Mouse (Mus musculus): ENCODE measurements around the gene Mccc2. TPM values are rescaled to one million over a fixed set of nuclear protein-coding genes. Genes with fewer than 3 reads are reported as not detected.
A peak's percentile ranks its signal among the peaks of the same experiment; 100 is the strongest.

Mccc2 gene
- polyA plus RNA-seq, 1 experiment from 2014 or later = 30.5 TPM

- WGBS = 81% methylated on average over 3 of the region's 3 CpGs
- H3K9me3 ChIP-seq (ENCODE audit: control insufficient read depth, low read length) = no peaks in the 10 kb centered on the region
Observed at GRCm38 (mm10) chr13:99998099-99998498, 17.3 kb downstream of the Mccc2 start.

DNA sequence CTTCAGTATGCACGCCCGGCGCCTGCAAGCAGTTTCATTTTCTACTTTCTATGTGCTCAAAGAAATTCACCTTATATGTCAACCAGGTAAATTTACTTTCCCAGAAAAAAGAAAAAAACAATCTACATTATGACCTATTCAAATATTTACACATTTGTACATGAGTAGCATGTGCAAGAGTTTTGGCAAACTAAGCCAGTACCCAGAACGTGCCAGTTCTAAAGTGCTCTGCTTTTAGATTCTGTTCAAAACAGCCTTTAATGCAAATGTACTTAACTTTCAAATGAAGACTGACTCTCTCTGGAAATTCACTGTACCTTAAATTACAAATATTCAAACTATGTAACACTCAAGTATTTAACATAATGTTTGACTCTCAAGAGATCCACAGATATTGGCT, 25.8 kb downstream of the Mccc2 start:
- Histone ChIP-seq H3K4me1 (replicated peaks; ENCODE audit: control insufficient read depth, insufficient read depth, low read length) (no peaks in the 10 kb centered on the region), H3K36me3 (ENCODE audit: control insufficient read depth, insufficient read depth) (0 out of 2 replicates have a peak, but pooled peaks cover 2% of the 10 kb centered on the region), H3K9ac (replicated peaks; ENCODE audit: low read depth, low read length) (no peak overlapping the region), H3K27ac (ENCODE audit: low read length) (no peak overlapping the region), H3K9me3 (ENCODE audit: control insufficient read depth, low read length) (no peaks in the 10 kb centered on the region), H3K4me3 (replicated peaks; ENCODE audit: low read length) (no peak overlapping the region), H3K27me3 (replicated peaks; ENCODE audit: control insufficient read depth, insufficient read depth, low read length) (no peaks in the 10 kb centered on the region), H3K4me2 (ENCODE audit: low read length) (no peak overlapping the region)
- 92% methylated on average over 4 of the region's 4 CpGs for WGBS
- ATAC-seq = no peak

More at GRCm38 (mm10) chr13:99998099-99998498, 17.3 kb downstream of the Mccc2 start:
- no peak overlapping the region for H3K27ac ChIP-seq (ENCODE audit: low read length)
- H3K9ac ChIP-seq (replicated peaks; ENCODE audit: low read depth, low read length) = no peak overlapping the region
- H3K4me1 ChIP-seq (replicated peaks; ENCODE audit: control insufficient read depth, insufficient read depth, low read length) = no peaks in the 10 kb centered on the region
- no peak overlapping the region for H3K4me2 ChIP-seq (ENCODE audit: low read length)
- no peaks in the 10 kb centered on the region for H3K27me3 ChIP-seq (replicated peaks; ENCODE audit: control insufficient read depth, insufficient read depth, low read length)
- no peak for ATAC-seq
- no peaks in the 10 kb centered on the region for H3K36me3 ChIP-seq (ENCODE audit: control insufficient read depth, insufficient read depth)
- H3K4me3 ChIP-seq (replicated peaks; ENCODE audit: low read length) = no peak overlapping the region

- Histone ChIP-seq H3K4me3 (replicated peaks; ENCODE audit: low read length) (no peak overlapping the region), H3K27ac (ENCODE audit: low read length) (no peak overlapping the region), H3K27me3 (replicated peaks; ENCODE audit: control insufficient read depth, insufficient read depth, low read length) (no peaks in the 10 kb centered on the region), H3K36me3 (ENCODE audit: control insufficient read depth, insufficient read depth) (0 out of 2 replicates have a peak, but pooled peaks cover 2% of the 10 kb centered on the region), H3K4me1 (replicated peaks; ENCODE audit: control insufficient read depth, insufficient read depth, low read length) (no peaks in the 10 kb centered on the region), H3K9ac (replicated peaks; ENCODE audit: low read depth, low read length) (no peak overlapping the region), H3K9me3 (ENCODE audit: control insufficient read depth, low read length) (no peaks in the 10 kb centered on the region), H3K4me2 (ENCODE audit: low read length) (no peak overlapping the region)
- ATAC-seq = no peak
- 87% methylated on average over 1 of the region's 1 CpGs for WGBS
Observed at GRCm38 (mm10) chr13:99983320-99983719, 32.1 kb downstream of the Mccc2 start.

DNA sequence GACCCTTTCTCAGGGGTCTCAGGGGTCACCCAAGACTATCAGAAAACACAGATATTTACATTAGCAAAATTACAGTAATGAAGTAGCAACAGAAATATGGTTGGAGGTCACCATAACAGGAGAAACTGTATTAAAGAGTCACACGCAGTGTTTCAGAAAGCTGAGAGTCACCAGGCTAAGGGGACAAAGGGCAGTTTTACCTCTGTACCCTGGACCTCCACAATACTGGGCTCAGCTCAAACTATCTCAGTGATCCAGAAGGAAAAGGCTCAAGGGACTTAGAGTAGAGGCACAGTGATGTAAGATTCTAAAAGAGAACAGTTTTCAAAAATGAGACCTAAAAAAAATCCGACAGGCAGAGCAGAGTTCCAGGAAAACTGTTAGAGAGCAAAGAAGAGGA, 36.0 kb downstream of the Mccc2 start:
- Histone ChIP-seq H3K36me3 (ENCODE audit: control insufficient read depth, insufficient read depth) (no peaks in the 10 kb centered on the region), H3K4me2 (ENCODE audit: low read length) (no peak overlapping the region), H3K9me3 (ENCODE audit: control insufficient read depth, low read length) (no peaks in the 10 kb centered on the region), H3K4me3 (replicated peaks; ENCODE audit: low read length) (no peak overlapping the region), H3K27ac (ENCODE audit: low read length) (no peak overlapping the region), H3K27me3 (replicated peaks; ENCODE audit: control insufficient read depth, insufficient read depth, low read length) (no peaks in the 10 kb centered on the region), H3K9ac (replicated peaks; ENCODE audit: low read depth, low read length) (no peak overlapping the region), H3K4me1 (replicated peaks; ENCODE audit: control insufficient read depth, insufficient read depth, low read length) (no peaks in the 10 kb centered on the region)
- no peak for ATAC-seq
- WGBS = 48% methylated on average over 2 of the region's 2 CpGs

DNA sequence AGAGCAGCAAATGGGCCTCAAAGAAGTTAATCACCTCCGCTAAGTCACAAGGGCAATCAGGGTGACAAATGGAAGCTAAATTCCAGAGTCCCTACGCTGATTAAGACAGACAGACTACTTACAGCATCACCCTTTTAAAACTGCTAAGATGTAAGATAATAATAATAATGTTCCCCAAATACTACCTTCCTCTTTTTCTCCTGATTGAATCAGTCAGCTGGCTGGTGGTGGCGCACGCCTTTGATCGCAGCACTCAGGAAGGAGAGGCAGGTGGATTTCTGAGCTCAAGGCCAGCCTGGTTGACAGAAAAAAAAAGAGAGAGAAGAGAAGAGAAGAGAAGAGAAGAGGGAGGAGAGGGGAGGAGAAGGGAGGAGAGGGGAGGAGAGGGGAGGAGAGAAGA, 45.4 kb downstream of the Mccc2 start:
- Histone ChIP-seq H3K9me3 (ENCODE audit: control insufficient read depth, low read length) (no peaks in the 10 kb centered on the region), H3K9ac (replicated peaks; ENCODE audit: low read depth, low read length) (no peak overlapping the region), H3K4me3 (replicated peaks; ENCODE audit: low read length) (no peak overlapping the region), H3K4me2 (ENCODE audit: low read length) (no peak overlapping the region), H3K36me3 (ENCODE audit: control insufficient read depth, insufficient read depth) (no peaks in the 10 kb centered on the region), H3K27me3 (replicated peaks; ENCODE audit: control insufficient read depth, insufficient read depth, low read length) (no peaks in the 10 kb centered on the region), H3K4me1 (replicated peaks; ENCODE audit: control insufficient read depth, insufficient read depth, low read length) (no peaks in the 10 kb centered on the region), H3K27ac (ENCODE audit: low read length) (no peak overlapping the region)
- no peak for ATAC-seq
- WGBS = 72% methylated on average over 5 of the region's 5 CpGs

DNA sequence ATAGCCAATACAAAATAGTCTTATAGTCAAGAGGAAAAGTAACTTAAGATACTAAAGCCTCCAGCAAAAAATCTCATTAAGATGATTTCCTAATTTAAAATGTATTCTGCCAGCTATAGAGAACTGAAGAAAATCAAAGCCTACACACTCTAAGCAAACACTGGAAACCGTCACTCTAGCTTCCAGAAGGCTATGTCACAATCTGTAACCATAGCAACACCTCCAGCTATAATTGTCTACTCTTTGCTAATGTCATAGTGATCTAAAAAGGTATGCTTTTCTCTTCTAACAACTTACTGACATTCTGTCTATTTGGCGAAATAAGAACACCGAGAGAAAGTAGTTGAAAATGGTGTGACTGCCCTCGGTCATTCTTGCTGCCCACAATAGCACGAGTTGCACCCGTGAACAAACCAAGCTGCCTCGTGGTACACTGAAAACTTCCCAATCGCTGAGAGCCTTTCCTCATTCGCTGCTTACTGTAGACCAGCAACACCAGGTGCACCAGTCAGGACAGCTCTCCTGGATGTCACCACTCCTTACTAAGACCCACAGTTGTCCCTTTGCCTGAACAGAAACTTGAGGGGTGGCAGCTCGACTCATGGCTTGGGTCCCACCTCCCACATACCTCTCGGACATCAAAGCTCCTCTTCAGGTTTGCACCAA, 48.3 kb downstream of the Mccc2 start:
- peak; percentile 87 for ATAC-seq
- Histone ChIP-seq H3K4me2 (ENCODE audit: low read length) (no peak overlapping the region), H3K9me3 (ENCODE audit: control insufficient read depth, low read length) (no peaks in the 10 kb centered on the region), H3K4me1 (replicated peaks; ENCODE audit: control insufficient read depth, insufficient read depth, low read length) (no peaks in the 10 kb centered on the region), H3K27ac (ENCODE audit: low read length) (0 out of 2 replicates have a peak overlapping the region, but pooled peaks have one; percentile 2), H3K4me3 (replicated peaks; ENCODE audit: low read length) (no peak overlapping the region), H3K27me3 (replicated peaks; ENCODE audit: control insufficient read depth, insufficient read depth, low read length) (no peaks in the 10 kb centered on the region), H3K36me3 (ENCODE audit: control insufficient read depth, insufficient read depth) (no peaks in the 10 kb centered on the region; the same call in 1 of the 2 replicates), H3K9ac (replicated peaks; ENCODE audit: low read depth, low read length) (no peak overlapping the region)
- 62% methylated on average over 11 of the region's 11 CpGs for WGBS

- H3K4me2 ChIP-seq (ENCODE audit: low read length) = no peak overlapping the region
- H3K9me3 ChIP-seq (ENCODE audit: control insufficient read depth, low read length) = no peaks in the 10 kb centered on the region
- H3K4me1 ChIP-seq (replicated peaks; ENCODE audit: control insufficient read depth, insufficient read depth, low read length) = no peaks in the 10 kb centered on the region
- H3K36me3 ChIP-seq (ENCODE audit: control insufficient read depth, insufficient read depth) = no peaks in the 10 kb centered on the region; the same call in 1 of the 2 replicates
- WGBS = 71% methylated on average over 6 of the region's 6 CpGs
- no peak overlapping the region for H3K4me3 ChIP-seq (replicated peaks; ENCODE audit: low read length)
- H3K27me3 ChIP-seq (replicated peaks; ENCODE audit: control insufficient read depth, insufficient read depth, low read length) = no peaks in the 10 kb centered on the region
- no peak overlapping the region for H3K9ac ChIP-seq (replicated peaks; ENCODE audit: low read depth, low read length)
- no peak for ATAC-seq
- H3K27ac ChIP-seq (ENCODE audit: low read length) = no peak overlapping the region
Observed at GRCm38 (mm10) chr13:99963814-99964213, 51.6 kb downstream of the Mccc2 start.

DNA sequence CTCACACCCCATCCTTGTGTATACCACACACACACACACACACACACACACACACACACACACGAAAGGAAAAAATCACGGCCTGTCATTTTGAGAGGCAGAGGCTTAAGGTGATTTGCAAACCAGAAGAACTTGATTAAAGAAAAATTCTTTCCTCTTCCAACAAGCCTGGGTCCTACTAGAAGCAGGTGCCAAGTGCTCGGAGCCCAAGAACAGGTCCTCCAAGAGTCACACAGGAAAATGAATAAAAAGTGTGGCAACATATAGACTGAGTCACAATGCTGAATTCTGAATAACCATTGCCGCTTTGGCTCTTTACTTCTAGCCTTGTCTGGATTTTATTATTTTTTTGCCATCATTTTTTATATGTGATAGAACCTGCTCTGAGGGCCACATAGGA, 53.8 kb downstream of the Mccc2 start:
- H3K9me3 ChIP-seq (ENCODE audit: control insufficient read depth, low read length) = peaks cover 1% of the 10 kb centered on the region; the same call in 1 of the 2 replicates
- no peak overlapping the region for H3K9ac ChIP-seq (replicated peaks; ENCODE audit: low read depth, low read length)
- no peak overlapping the region for H3K4me2 ChIP-seq (ENCODE audit: low read length)
- no peaks in the 10 kb centered on the region for H3K4me1 ChIP-seq (replicated peaks; ENCODE audit: control insufficient read depth, insufficient read depth, low read length)
- H3K27ac ChIP-seq (ENCODE audit: low read length) = no peak overlapping the region
- no peak for ATAC-seq
- no peaks in the 10 kb centered on the region for H3K27me3 ChIP-seq (replicated peaks; ENCODE audit: control insufficient read depth, insufficient read depth, low read length)
- peaks cover 2% of the 10 kb centered on the region; the same call in 1 of the 2 replicates for H3K36me3 ChIP-seq (ENCODE audit: control insufficient read depth, insufficient read depth)
- no peak overlapping the region for H3K4me3 ChIP-seq (replicated peaks; ENCODE audit: low read length)
- 86% methylated on average over 4 of the region's 4 CpGs for WGBS

DNA sequence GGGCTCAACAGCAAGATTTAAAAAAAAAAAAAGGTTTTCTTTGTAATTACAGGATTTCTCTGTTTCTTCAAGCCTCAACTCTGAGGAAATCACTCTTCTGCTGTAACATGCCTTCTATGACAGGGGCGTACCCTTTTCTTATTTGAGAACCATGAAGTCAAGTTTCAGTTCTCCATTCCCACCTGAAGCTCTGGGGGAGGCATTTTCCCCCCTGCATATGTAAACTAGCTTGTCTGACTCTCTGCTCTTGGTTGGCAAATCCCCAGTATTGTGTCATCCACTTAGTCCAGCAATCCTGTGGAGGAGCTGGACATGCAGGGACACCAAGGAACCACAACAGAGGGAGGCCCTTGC, 59.9 kb downstream of the Mccc2 start:
- ATAC-seq = no peak
- peaks cover 4% of the 10 kb centered on the region; the same call in 1 of the 2 replicates for H3K9me3 ChIP-seq (ENCODE audit: control insufficient read depth, low read length)
- 94% methylated on average over 1 of the region's 1 CpGs for WGBS
- H3K4me1 ChIP-seq (replicated peaks; ENCODE audit: control insufficient read depth, insufficient read depth, low read length) = no peaks in the 10 kb centered on the region
- H3K4me2 ChIP-seq (ENCODE audit: low read length) = no peak overlapping the region
- H3K36me3 ChIP-seq (ENCODE audit: control insufficient read depth, insufficient read depth) = peaks cover 8% of the 10 kb centered on the region; the same call in 1 of the 2 replicates
- H3K4me3 ChIP-seq (replicated peaks; ENCODE audit: low read length) = no peak overlapping the region
- H3K27ac ChIP-seq (ENCODE audit: low read length) = no peak overlapping the region
- no peaks in the 10 kb centered on the region for H3K27me3 ChIP-seq (replicated peaks; ENCODE audit: control insufficient read depth, insufficient read depth, low read length)
- H3K9ac ChIP-seq (replicated peaks; ENCODE audit: low read depth, low read length) = no peak overlapping the region
